Mouse (Mus musculus) kidney, postnatal 4 days (tissue): ENCODE measurements at regions not wholly inside any gene's neighbourhood (a gene's known extent, or its start where the extent isn't known, plus 50 kb on each side); places are given as distances from the start of the nearest gene placed in this dataset.

ENCODE experiments used
- DNase-seq, 2 experiments: peaks; one replicate each; pipeline ENCODE4 v3.0.0; 2021; ENCODE audit warnings: mixed read lengths in 2 of 2

- no peak for DNase-seq
These were observed 801.8 kb upstream of the B3galt2 start for GRCm38 (mm10) chr1:142838663-142839062.

DNA sequence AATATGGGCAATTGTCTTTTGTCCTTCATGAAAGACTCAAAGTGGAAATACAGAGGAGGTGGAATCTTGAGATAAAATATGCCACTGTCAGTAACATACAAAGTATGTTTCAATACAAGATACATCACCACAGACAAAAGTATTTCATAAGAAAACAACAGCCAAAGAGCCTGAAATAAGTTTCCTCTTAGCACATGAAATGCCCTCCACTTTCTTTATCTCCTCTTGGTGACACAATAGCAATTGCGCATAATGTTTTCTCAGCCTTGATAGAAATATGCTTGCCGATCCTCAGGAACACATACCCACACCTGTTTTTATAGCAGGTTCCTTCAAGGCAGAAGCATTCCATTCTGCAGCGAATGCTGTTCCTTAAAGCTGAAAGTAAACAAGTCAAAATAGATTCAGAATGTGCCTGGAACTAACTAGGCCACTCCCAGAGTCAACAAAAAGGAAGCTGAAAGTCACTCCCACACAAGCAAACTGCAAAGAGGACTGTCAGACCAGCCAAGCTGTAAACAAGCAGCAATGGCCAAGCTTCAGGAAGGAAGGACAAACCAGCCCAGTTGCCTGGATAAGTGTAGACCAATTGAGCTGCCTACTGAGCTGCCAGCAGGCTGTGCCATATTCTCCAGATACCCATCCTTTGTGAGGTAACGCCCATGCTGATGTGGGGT, 773.3 kb upstream of the B3galt2 start:
- peak; percentile 1 to 2 for DNase-seq

DNA sequence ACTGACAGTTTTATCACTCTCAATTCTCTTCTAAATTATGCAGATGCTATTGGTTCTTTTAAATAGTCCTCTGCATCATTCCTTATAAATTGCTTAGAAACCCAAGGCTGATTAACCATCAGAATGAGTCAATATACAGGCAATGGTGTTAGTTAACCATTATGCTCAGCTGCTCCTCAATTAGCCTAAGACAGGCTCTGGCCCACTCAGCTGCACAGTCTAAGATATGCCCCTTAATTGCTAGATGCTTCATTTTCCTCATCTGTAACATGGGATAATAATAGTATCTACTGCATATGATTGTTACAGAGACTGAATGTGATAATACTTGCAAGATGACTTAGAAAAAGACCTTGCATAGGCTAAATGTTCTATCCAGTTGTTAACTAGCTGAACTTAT, 748.6 kb upstream of the B3galt2 start:
- no peak for DNase-seq

- DNase-seq = no peak
These were observed 747.3 kb upstream of the B3galt2 start for GRCm38 (mm10) chr1:142893156-142893555.

- no peak for DNase-seq
These were observed 746.3 kb upstream of the B3galt2 start for GRCm38 (mm10) chr1:142894145-142894544.

- no peak for DNase-seq
These were observed 745.4 kb upstream of the B3galt2 start for GRCm38 (mm10) chr1:142895081-142895480.

GRCm38 (mm10) chr1:142909907-142910306, 730.6 kb upstream of the B3galt2 start:
- DNase-seq = no peak

DNA sequence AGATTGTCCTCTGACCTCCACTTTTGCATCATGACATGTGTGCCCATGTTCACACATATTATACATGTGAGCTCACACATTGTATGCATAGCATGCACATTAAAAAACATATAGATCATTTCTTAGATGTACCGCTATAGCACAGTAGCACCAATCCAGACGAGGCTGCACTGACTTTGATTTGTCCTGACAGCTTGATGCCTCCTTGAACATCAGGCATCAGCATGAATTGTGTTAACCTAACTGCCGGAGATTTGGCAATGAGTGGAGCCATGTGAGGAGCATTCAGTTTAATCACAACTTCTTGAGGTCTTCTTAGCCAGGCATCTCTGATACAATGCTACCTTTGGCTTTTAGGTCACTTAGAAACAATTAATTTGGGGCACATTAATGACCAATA, 683.8 kb upstream of the B3galt2 start:
- no peak for DNase-seq

- DNase-seq = no peak
These were observed 669.0 kb upstream of the B3galt2 start for GRCm38 (mm10) chr1:142971475-142971874.

DNA sequence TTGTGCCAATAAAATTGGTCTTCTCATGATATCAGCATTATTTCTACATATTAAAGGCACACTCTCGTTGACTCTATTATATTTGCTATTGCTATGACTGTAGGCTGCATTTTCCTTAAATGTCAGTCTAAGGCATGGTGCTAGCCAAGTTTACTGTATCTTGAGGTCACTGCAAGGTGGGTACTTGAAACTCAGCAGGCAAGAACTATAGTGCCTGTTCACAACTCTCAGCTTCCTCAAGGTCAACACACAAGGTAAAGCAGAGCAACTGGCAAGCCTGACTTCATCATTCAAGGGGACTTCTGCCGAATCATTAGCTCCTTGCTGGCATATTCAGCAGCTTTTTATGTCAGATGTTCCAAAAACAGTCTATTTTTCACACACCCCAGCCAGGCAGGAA, 667.1 kb upstream of the B3galt2 start:
- no peak for DNase-seq

GRCm38 (mm10) chr1:142982994-142983393, 657.5 kb upstream of the B3galt2 start:
- no peak for DNase-seq

DNA sequence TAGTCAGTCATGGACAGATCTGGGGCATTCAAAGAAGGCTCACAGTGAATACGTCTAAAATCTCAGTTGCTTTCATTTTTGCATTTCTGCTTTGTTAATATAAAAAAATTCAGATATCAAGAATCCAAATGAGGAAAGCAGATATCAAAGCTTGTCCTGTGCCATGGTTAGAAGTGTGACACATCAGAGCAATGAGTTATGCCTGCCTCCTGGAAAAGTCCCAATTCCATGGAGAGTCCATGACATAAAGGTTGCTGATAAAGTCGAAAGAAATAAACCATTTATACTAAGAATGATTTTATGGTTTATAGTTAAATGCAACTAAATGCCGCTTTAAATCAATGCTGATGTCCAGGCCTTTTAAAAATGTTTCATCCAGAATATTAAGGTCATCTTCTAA, 656.8 kb upstream of the B3galt2 start:
- no peak for DNase-seq

DNA sequence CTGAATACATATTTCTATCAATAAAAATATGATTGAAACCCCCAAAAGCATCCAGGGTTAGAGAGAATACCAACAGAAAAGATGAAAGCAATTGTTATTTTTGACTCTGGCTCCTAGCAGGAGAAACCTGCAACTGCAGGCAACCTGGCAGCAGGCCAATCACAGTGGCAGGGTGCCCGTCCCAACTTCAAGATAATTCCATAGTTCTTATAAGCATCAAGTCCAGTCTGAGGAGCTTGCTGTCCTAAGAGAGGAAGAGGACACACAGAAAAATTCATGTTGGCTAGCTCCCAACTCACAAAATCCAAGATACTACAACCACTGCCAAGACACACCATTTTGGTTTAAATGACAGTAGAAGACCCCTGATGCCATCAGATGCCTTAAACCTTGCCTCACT, 654.9 kb upstream of the B3galt2 start:
- peak; percentile 7 to 13 for DNase-seq

- DNase-seq = no peak
These were observed 640.2 kb upstream of the B3galt2 start for GRCm38 (mm10) chr1:143000216-143000615.

GRCm38 (mm10) chr1:143001112-143001511, 639.4 kb upstream of the B3galt2 start:
- no peak for DNase-seq

GRCm38 (mm10) chr1:143006045-143006444, 634.4 kb upstream of the B3galt2 start:
- DNase-seq = no peak

DNA sequence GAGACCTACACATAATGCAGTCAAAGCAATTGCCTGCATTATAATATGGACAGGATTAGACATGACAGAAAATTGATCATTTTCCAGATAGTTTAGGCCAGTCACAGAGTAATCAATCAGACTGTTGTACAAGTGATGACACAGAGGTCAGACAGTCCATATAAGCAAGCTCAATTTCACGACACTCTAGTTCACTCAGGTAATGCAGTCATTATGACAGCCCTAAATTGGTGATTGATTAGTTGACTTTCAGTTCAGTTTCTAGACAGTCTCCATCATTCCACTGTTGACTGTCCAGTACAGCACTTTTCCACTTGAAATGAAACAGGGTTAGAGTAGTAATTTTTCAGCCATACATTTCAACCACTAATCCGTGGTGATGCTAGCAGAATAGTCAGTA, 620.5 kb upstream of the B3galt2 start:
- DNase-seq = no peak

- no peak for DNase-seq
These were observed 587.3 kb upstream of the B3galt2 start for GRCm38 (mm10) chr1:143053161-143053560.

DNA sequence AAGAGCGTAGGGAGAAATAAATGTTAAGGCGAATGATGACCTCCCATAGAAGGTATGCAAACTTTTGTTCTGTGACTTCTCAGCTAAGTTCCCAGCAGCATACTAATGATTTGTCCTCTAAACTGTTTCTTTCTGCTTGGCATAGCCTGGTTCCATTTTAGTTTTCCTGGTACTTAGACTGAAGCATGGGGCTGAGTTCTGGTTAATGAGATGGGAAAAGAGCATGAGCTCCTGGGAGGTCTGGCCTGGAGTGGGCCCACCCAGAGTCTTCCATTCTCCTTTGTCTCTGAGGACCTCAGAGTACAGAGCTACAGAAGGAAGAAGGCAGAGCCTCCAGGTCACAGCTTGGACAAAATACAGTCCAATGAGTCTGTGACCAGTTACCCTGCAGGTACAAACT, 586.9 kb upstream of the B3galt2 start:
- DNase-seq = no peak

- no peak for DNase-seq
These were observed 585.9 kb upstream of the B3galt2 start for GRCm38 (mm10) chr1:143054451-143055024.

- no peak for DNase-seq
These were observed 579.5 kb upstream of the B3galt2 start for GRCm38 (mm10) chr1:143060698-143061576.

GRCm38 (mm10) chr1:143065493-143065892, 575.0 kb upstream of the B3galt2 start:
- DNase-seq = no peak

DNA sequence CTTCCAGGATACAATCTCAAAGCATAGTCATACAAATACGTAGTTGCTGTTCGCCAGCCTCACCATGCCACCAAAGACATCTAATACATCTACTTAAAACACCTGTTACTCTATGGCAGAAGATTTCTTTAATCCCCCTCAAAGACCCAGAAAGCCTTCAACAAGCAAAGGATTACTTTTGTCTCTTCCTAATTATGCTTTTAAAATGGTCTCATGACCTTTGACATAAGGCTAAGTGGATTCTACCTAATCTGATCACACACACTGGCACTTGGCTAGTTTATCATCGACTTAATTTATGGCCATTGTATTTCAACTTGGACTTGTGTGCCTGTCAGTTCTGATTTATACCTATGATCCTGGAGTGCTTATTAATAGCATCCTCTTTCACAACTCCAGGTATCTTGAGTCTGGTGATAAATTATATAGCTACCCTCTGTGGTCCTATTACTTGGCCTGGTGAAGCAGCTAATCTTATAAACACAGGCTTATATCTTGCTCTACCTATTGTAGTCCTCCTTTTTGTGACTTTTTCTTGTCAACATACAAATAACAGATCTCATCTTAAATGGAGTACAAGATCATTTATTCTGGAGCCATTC, 568.6 kb upstream of the B3galt2 start:
- no peak for DNase-seq

DNA sequence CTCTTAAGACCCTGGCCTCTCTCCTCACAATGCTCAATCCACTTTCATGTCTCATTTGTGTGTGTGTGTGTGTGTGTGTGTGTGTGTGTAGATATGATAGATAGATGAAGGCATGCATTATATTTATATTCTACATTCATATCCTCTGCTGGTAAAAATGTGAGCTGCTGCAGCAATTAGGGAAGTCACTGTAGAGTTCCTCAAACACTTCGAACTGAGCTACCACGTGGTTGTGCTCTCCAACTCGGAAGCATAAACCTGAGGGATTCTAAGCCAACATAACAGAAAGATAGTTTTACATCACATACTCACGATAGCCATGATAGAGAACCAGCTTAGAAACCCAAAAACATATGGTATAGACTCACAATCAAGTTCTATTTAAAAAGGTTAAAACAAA, 565.5 kb upstream of the B3galt2 start:
- no peak for DNase-seq
